In the genomic region with DNA sequence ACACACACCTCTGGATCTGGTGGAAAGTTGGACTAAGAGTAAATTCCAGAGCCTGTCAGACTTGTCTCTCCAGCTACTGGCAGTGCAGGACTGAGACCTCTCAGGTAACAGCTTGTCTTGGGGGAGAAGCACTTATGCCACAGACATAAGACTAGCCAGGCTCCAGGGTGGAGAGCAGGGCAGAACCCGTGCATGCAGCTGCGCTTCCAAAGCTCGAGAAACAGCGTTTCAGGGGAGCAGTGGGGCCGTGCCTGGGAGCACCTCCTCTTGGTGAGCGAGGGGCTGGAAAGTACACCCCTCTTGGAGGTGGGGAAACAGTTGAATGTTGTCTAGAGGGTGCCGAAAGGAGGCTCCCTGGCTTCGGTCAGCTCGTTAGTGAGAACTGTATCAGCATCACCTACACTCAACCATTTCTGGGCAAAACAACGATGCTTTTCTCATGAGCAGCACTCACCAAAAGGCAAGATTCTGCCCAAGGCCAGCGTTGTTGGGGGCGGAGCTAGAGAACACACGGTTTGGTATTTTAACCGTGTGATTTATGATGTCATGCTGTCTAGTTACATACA, we compare ENCODE assay signal across 8 mouse cellular contexts. TPM values are rescaled to one million over a fixed set of nuclear protein-coding genes. Genes with fewer than 3 reads are reported as not detected.
DNase-seq lines count a peak whose midpoint lies in the region; ATAC-seq and TF ChIP-seq lines count a peak whose summit lies in the region.

No protein-coding gene starts in this region.

- H3K4me2 ChIP-seq in liver, embryonic 12.5 days: peak overlapping the region; percentile 70

- DNase-seq in CD4-positive helper T cell, adult 2 months (ENCODE audit: low read depth, low spot score): peak; percentile 41
- peak; percentile 24 for DNase-seq in G1E (ENCODE audit: low spot score)
- peak; percentile 38 for DNase-seq in forelimb bud, embryonic 11.5 days (ENCODE audit: low read depth, low spot score)
- DNase-seq in thymus, postnatal 4 days: peak; percentile 71
- DNase-seq in cerebellum, postnatal 14 days: no peak
- DNase-seq in gastrocnemius, postnatal 4 days (ENCODE audit: low spot score in 2 of 2): no peak
- no peak for DNase-seq in layer of hippocampus, adult 2 months (ENCODE audit: low spot score in 2 of 2)

- peaks cover 21% of the 10 kb centered on the region for H3K36me3 ChIP-seq in G1E (replicated peaks)
- peaks cover 40% of the 10 kb centered on the region for H3K36me3 ChIP-seq in liver, embryonic 12.5 days

- H3K4me1 ChIP-seq in G1E (ENCODE audit: insufficient read depth, low read depth, low read length): peaks cover 71% of the 10 kb centered on the region
- H3K4me1 ChIP-seq in liver, embryonic 12.5 days: peaks cover 87% of the 10 kb centered on the region

- peak overlapping the region; percentile 98 for H3K27ac ChIP-seq in liver, embryonic 12.5 days
- no peak overlapping the region for H3K27ac ChIP-seq in layer of hippocampus, adult 2 months

- H3K4me3 ChIP-seq in G1E (ENCODE audit: low read depth, low read length): peak overlapping the region; percentile 69
- H3K4me3 ChIP-seq in liver, embryonic 12.5 days: peak overlapping the region; percentile 73
- no peak overlapping the region for H3K4me3 ChIP-seq in layer of hippocampus, adult 2 months

- no peaks in the 10 kb centered on the region for H3K9me3 ChIP-seq in G1E (replicated peaks)
- no peaks in the 10 kb centered on the region for H3K9me3 ChIP-seq in liver, embryonic 12.5 days (replicated peaks)

- WGBS in liver, embryonic 12.5 days (ENCODE audit: insufficient replicate concordance): 21% methylated on average over 14 of the region's 14 CpGs

- peak; percentile 24 for ATAC-seq in G1E (ENCODE audit: extremely low read depth, insufficient number of reproducible peaks, low FRiP score, poor library complexity, severe bottlenecking)
- ATAC-seq in liver, embryonic 12.5 days: peak; percentile 25; the same call in 1 of the 2 replicates

- peak overlapping the region; percentile 83 for H3K9ac ChIP-seq in liver, embryonic 12.5 days

- TF ChIP-seq CTCF in G1E (IDR thresholded peaks at IDR 0.05; ENCODE audit: low read depth, low read length): peak; percentile 38
- TF ChIP-seq CTCF in layer of hippocampus, adult 2 months (conservative IDR thresholded peaks at IDR 0.05): no peak

- H3K27me3 ChIP-seq in G1E (ENCODE audit: insufficient read depth, low read length): no peaks in the 10 kb centered on the region
- H3K27me3 ChIP-seq in liver, embryonic 12.5 days (replicated peaks): no peaks in the 10 kb centered on the region

RNA-seq across cellular contexts. Expression of a gene that starts 1.4 kb away (rescaled TPM):
- total RNA-seq in G1E (2014; fragmentation: Nextera tagmentation): 14.2 and 27.8 TPM in 2 replicates
- 30.5 and 31.7 TPM in 2 replicates for total RNA-seq in G1E (2017)
- polyA plus RNA-seq in G1E (2012): 1.7 and 1.8 TPM in 2 replicates
- polyA plus RNA-seq in liver, embryonic 12.5 days (2016; fragmentation: Nextera tagmentation; extraction: Ambion mirVana): 26.3 and 27.0 TPM in 2 replicates
- total RNA-seq in gastrocnemius, postnatal 4 days (2021): 1 to 10 TPM in 1 of 2 experiments, under 1 TPM in 1; 0.41 to 1.0 TPM
- not detected for total RNA-seq in layer of hippocampus, adult 2 months (2021)

RNA-seq across cellular contexts. Expression of a gene that starts 19.5 kb away (rescaled TPM):
- not detected in 2 replicates for total RNA-seq in G1E (2014; fragmentation: Nextera tagmentation)
- total RNA-seq in G1E (2017): 0.16 and 0.41 TPM in 2 replicates
- polyA plus RNA-seq in G1E (2012): not detected in 2 replicates
- polyA plus RNA-seq in liver, embryonic 12.5 days (2016; fragmentation: Nextera tagmentation; extraction: Ambion mirVana): 4.3 and 7.4 TPM in 2 replicates
- total RNA-seq in gastrocnemius, postnatal 4 days (2021): 100 to 1,000 TPM in 1 of 2 experiments, 10 to 100 TPM in 1; 73.6 to 120 TPM
- total RNA-seq in layer of hippocampus, adult 2 months (2021): 10 to 100 TPM; 23.1 to 29.1 TPM

RNA-seq across cellular contexts. Expression of a gene that starts 20.9 kb away (rescaled TPM):
- total RNA-seq in G1E (2014; fragmentation: Nextera tagmentation): not detected in 2 replicates
- 0.12 and 0.38 TPM in 2 replicates for total RNA-seq in G1E (2017)
- polyA plus RNA-seq in G1E (2012): not detected in 2 replicates
- polyA plus RNA-seq in liver, embryonic 12.5 days (2016; fragmentation: Nextera tagmentation; extraction: Ambion mirVana): not detected in 2 replicates
- total RNA-seq in gastrocnemius, postnatal 4 days (2021): 1 to 10 TPM; 1.2 to 1.6 TPM
- total RNA-seq in layer of hippocampus, adult 2 months (2021): 1 to 10 TPM; 5.8 to 7.9 TPM

RNA-seq across cellular contexts. Expression of a gene that starts 28.1 kb away (rescaled TPM):
- total RNA-seq in G1E (2014; fragmentation: Nextera tagmentation) (172 and 202 TPM in 2 replicates), G1E (2017) (35.3 and 49.0 TPM in 2 replicates)
- polyA plus RNA-seq in G1E (2012): 307 and 347 TPM in 2 replicates
- 95.0 and 97.3 TPM in 2 replicates for polyA plus RNA-seq in liver, embryonic 12.5 days (2016; fragmentation: Nextera tagmentation; extraction: Ambion mirVana)
- total RNA-seq in gastrocnemius, postnatal 4 days (2021): 10 to 100 TPM; 83.7 to 86.2 TPM
- 100 to 1,000 TPM; 134 to 138 TPM for total RNA-seq in layer of hippocampus, adult 2 months (2021)

RNA-seq across cellular contexts. Expression of a gene that starts 28.7 kb away (rescaled TPM):
- total RNA-seq in G1E (2014; fragmentation: Nextera tagmentation): 2.0 and 2.6 TPM in 2 replicates
- 1.5 and 1.9 TPM in 2 replicates for total RNA-seq in G1E (2017)
- polyA plus RNA-seq in G1E (2012): 2.6 and 4.2 TPM in 2 replicates
- 1.2 and 1.3 TPM in 2 replicates for polyA plus RNA-seq in liver, embryonic 12.5 days (2016; fragmentation: Nextera tagmentation; extraction: Ambion mirVana)
- under 1 TPM; 0.39 to 0.57 TPM for total RNA-seq in gastrocnemius, postnatal 4 days (2021)
- 1 to 10 TPM; 3.8 to 5.4 TPM for total RNA-seq in layer of hippocampus, adult 2 months (2021)

Comparison
In these comparisons a context has a peak if more than half of its experiments do, and no peak if none do; other contexts are left out.
1. DNase-seq: peak in CD4-positive helper T cell, adult 2 months (single experiment), G1E (single experiment), forelimb bud, embryonic 11.5 days (single experiment) and thymus, postnatal 4 days (single experiment); none in cerebellum, postnatal 14 days (0 of 2), gastrocnemius, postnatal 4 days (0 of 2) and layer of hippocampus, adult 2 months (0 of 2).
2. RNA of a gene that starts 1.4 kb away (total RNA-seq): 14.2 to 31.7 TPM in G1E; 0.41 to 1.0 TPM in gastrocnemius, postnatal 4 days and not detected in layer of hippocampus, adult 2 months; every median in the first group is over 4 times any median in the second.
3. RNA of a gene that starts 19.5 kb away (total RNA-seq): 73.6 to 120 TPM in gastrocnemius, postnatal 4 days and 23.1 to 29.1 TPM in layer of hippocampus, adult 2 months; 0.16 to 0.41 TPM in G1E; every median in the first group is over 10 times any median in the second.